Mouse (Mus musculus): ENCODE measurements around the gene Itgbl1.

DNA sequence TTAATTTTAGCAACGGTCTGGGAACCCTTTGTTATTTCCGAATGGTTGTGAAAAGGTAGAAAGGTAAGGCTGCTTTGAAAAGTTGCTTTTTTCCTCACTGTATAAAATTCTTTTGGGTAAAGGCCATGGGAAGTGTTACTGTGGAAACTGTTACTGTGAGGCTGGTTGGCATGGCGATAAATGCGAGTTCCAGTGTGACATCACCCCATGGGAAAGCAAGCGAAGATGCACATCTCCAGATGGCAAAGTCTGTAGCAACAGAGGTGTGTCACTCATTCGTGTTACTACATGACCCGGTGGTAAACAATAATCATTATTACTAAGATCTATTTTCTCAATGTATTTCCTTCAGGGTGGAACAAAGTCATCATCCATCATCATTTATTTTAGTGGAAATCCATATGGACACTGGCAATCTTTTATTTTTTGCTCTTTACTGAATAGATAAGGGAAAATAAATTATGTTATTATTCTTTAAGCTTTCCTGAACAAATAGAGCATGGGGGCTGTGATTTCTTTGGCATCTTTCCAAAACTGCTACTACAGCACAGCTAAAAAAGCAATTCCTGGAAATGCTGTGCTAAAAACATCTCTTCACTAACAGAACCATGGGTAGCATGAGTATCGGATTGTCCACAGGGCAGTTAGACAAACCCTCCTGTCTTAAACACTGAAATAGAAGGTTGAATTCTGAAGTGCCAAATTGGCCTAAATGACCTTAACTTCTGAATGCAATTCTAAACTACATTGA is 184.1 kb downstream of the Itgbl1 start:
- no peak for TF ChIP-seq CTCF (IDR thresholded peaks at IDR 0.05; ENCODE audit: low read depth, low read length)
- no peak for TF ChIP-seq POLR2A (IDR thresholded peaks at IDR 0.05; ENCODE audit: borderline replicate concordance, low read depth, low read length)
